Mouse (Mus musculus) 3134 (cell line): ENCODE data around the gene Scg5.

Experiments
- DNase-seq: peaks from one replicate; pipeline ENCODE4 v3.0.0-alpha.2; 2011; ENCODE audit warnings: low spot score; ENCODE audit not compliant: insufficient read length; ENCODE audit errors: extremely low read depth

Scg5 gene

GRCm38 (mm10) chr2:113806851-113807577 lies 21.9 kb downstream of the Scg5 start:
- no peak for DNase-seq

GRCm38 (mm10) chr2:113805765-113806164 lies 23.2 kb downstream of the Scg5 start:
- DNase-seq: no peak

GRCm38 (mm10) chr2:113803753-113804152 lies 25.2 kb downstream of the Scg5 start:
- DNase-seq: no peak

GRCm38 (mm10) chr2:113800846-113801245 lies 28.1 kb downstream of the Scg5 start:
- DNase-seq: no peak

GRCm38 (mm10) chr2:113798605-113799004 lies 30.3 kb downstream of the Scg5 start:
- DNase-seq: no peak

GRCm38 (mm10) chr2:113795186-113795585 lies 33.7 kb downstream of the Scg5 start:
- DNase-seq: no peak

GRCm38 (mm10) chr2:113793521-113793920 lies 35.4 kb downstream of the Scg5 start:
- no peak for DNase-seq

- DNase-seq: no peak
Measured at GRCm38 (mm10) chr2:113788821-113789387, 40.0 kb downstream of the Scg5 start.

- DNase-seq: no peak
Measured at GRCm38 (mm10) chr2:113787882-113788281, 41.0 kb downstream of the Scg5 start.

- DNase-seq: no peak
Measured at GRCm38 (mm10) chr2:113784851-113785250, 44.1 kb downstream of the Scg5 start.

GRCm38 (mm10) chr2:113781521-113781920 lies 47.4 kb downstream of the Scg5 start:
- no peak for DNase-seq

GRCm38 (mm10) chr2:113781107-113781506 lies 47.8 kb downstream of the Scg5 start:
- DNase-seq: no peak

GRCm38 (mm10) chr2:113779336-113779735 lies 49.6 kb downstream of the Scg5 start:
- no peak for DNase-seq

GRCm38 (mm10) chr2:113778036-113778435 lies 50.9 kb downstream of the Scg5 start:
- no peak for DNase-seq

- DNase-seq: no peak
Measured at GRCm38 (mm10) chr2:113776297-113776696, 52.6 kb downstream of the Scg5 start.

- no peak for DNase-seq
Measured at GRCm38 (mm10) chr2:113774150-113774805, 54.6 kb downstream of the Scg5 start.

GRCm38 (mm10) chr2:113768541-113769303 lies 60.2 kb downstream of the Scg5 start:
- DNase-seq: no peak

- no peak for DNase-seq
Measured at GRCm38 (mm10) chr2:113765885-113766284, 63.0 kb downstream of the Scg5 start.

GRCm38 (mm10) chr2:113764968-113765367 lies 64.0 kb downstream of the Scg5 start:
- DNase-seq: no peak

- DNase-seq: no peak
Measured at GRCm38 (mm10) chr2:113758311-113759161, 70.4 kb downstream of the Scg5 start, which contains the start of gene Grem1. Gene Grem1 (minus strand): TSS chr2:113758646.
